13 mouse cellular contexts compared by ENCODE assay signal in genomic region chr12:53841928-53842671, GRCm38 (mm10).
DNase-seq lines count a peak whose midpoint lies in the region; ATAC-seq and TF ChIP-seq lines count a peak whose summit lies in the region.
"Had no signal": no experiment of that assay in that cellular context is flagged by ENCODE, and none has a peak within 500 bp of the region (broad histone marks: within the 10 kb centered on the region; RNA-seq: fewer than 3 reads in every experiment).

No protein-coding gene starts in this region.

- no peaks in the 10 kb centered on the region for H3K79me2 ChIP-seq in MEL (ENCODE audit: control insufficient read depth, insufficient read depth, low read length, poor library complexity)

- no peak for TF ChIP-seq EP300 in MEL (IDR thresholded peaks at IDR 0.05; ENCODE audit: low read depth in 1 of 2, low read length in 2 of 2)

- peak overlapping the region; percentile 58 for H3K4me2 ChIP-seq in heart, embryonic 13.5 days
- H3K4me2 ChIP-seq: embryonic facial prominence, embryonic 15.5 days; hindbrain, embryonic 15.5 days; neural tube, embryonic 13.5 days had no signal

- TF ChIP-seq CTCF in MEL (IDR thresholded peaks at IDR 0.05 in 2 of 3, conservative IDR thresholded peaks at IDR 0.05 in 1 of 3; ENCODE audit: control insufficient read depth in 1 of 3, insufficient read depth in 1 of 3, low read depth in 2 of 3, low read length in 3 of 3, poor library complexity in 1 of 3, severe bottlenecking in 1 of 3), result no peak

- H3K27ac ChIP-seq in heart, embryonic 13.5 days (replicated peaks), result peak overlapping the region; percentile 48
- H3K27ac ChIP-seq in MEL (ENCODE audit: control insufficient read depth, low read depth, low read length), result no peak overlapping the region
- H3K27ac ChIP-seq: embryonic facial prominence, embryonic 15.5 days; hindbrain, embryonic 15.5 days; neural tube, embryonic 13.5 days had no signal

- peak overlapping the region; percentile 3; the same call in 1 of the 2 replicates for H3K4me3 ChIP-seq in heart, embryonic 13.5 days
- H3K4me3 ChIP-seq in MEL (ENCODE audit: control insufficient read depth in 1 of 2, insufficient read depth in 1 of 2, low read depth in 2 of 2, low read length in 2 of 2), result no peak overlapping the region
- H3K4me3 ChIP-seq: embryonic facial prominence, embryonic 15.5 days; hindbrain, embryonic 15.5 days; neural tube, embryonic 13.5 days had no signal

- 38% methylated on average over 16 of the region's 16 CpGs for WGBS in heart, embryonic 13.5 days

- no peak for TF ChIP-seq POLR2A in MEL (IDR thresholded peaks at IDR 0.05; ENCODE audit: control insufficient read depth in 1 of 2, insufficient read depth in 1 of 2, low read depth in 1 of 2, low read length in 2 of 2, poor library complexity in 1 of 2)

- H3K4me1 ChIP-seq in heart, embryonic 13.5 days, result peaks cover 30% of the 10 kb centered on the region
- H3K4me1 ChIP-seq in MEL (ENCODE audit: control insufficient read depth in 1 of 2, insufficient read depth in 2 of 2, low read length in 2 of 2), result no peaks in the 10 kb centered on the region

- no peaks in the 10 kb centered on the region for H3K36me3 ChIP-seq in heart, embryonic 13.5 days
- H3K36me3 ChIP-seq in MEL (ENCODE audit: control insufficient read depth in 1 of 2, insufficient read depth in 2 of 2, low read length in 2 of 2), result no peaks in the 10 kb centered on the region
- H3K36me3 ChIP-seq: embryonic facial prominence, embryonic 15.5 days; hindbrain, embryonic 15.5 days; neural tube, embryonic 13.5 days had no signal

- peak overlapping the region; percentile 52; the same call in 1 of the 2 replicates for H3K9ac ChIP-seq in heart, embryonic 13.5 days
- no peak overlapping the region for H3K9ac ChIP-seq in MEL (ENCODE audit: control insufficient read depth, low read depth, low read length, poor library complexity, severe bottlenecking)
- H3K9ac ChIP-seq: embryonic facial prominence, embryonic 15.5 days; hindbrain, embryonic 15.5 days; neural tube, embryonic 13.5 days had no signal

- H3K27me3 ChIP-seq in heart, embryonic 13.5 days (replicated peaks), result no peaks in the 10 kb centered on the region
- peaks cover 0 to 2% of the 10 kb centered on the region in 2 experiments; a peak in 2 of 4 replicates for H3K27me3 ChIP-seq in MEL (ENCODE audit: control insufficient read depth in 1 of 2, insufficient read depth in 2 of 2, low read length in 2 of 2)
- H3K27me3 ChIP-seq: CH12.LX; hindbrain, embryonic 15.5 days; neural tube, embryonic 13.5 days had no signal

- TF ChIP-seq RAD21 in MEL (IDR thresholded peaks at IDR 0.05; ENCODE audit: low read depth, low read length), result no peak

- no peak for DNase-seq in heart, adult 9 months (ENCODE audit: low spot score in 2 of 2)
- DNase-seq in MEL (ENCODE audit: low read depth, low spot score), result peak; percentile 35
- DNase-seq in c-Kit-positive CD71-negative TER-119-negative erythroid progenitor cells, embryonic 14.5 days (ENCODE audit: low read depth), result peak; percentile 9
- DNase-seq in left cerebral cortex, adult 8-10 months (ENCODE audit: low spot score in 2 of 2), result peak; percentile 21 to 72
- DNase-seq in spleen, postnatal 36 days (ENCODE audit: low spot score in 2 of 2), result no peak
- DNase-seq in spleen, postnatal 10 days (ENCODE audit: low spot score in 2 of 2), result no peak
- DNase-seq in thymus, postnatal 0 days (ENCODE audit: low spot score), result no peak
- DNase-seq: lung, adult 18-20 months had no signal

- H3K9me3 ChIP-seq in heart, embryonic 13.5 days, result no peaks in the 10 kb centered on the region
- no peaks in the 10 kb centered on the region for H3K9me3 ChIP-seq in MEL (replicated peaks; ENCODE audit: insufficient read depth, low read length)
- H3K9me3 ChIP-seq: embryonic facial prominence, embryonic 15.5 days; hindbrain, embryonic 15.5 days; neural tube, embryonic 13.5 days had no signal

- ATAC-seq in heart, embryonic 13.5 days (ENCODE audit: extremely low read depth, insufficient number of reproducible peaks, low FRiP score, low TSS enrichment), result no peak

TF ChIP-seq in MEL, 35 proteins besides CTCF, POLR2A, EP300 and RAD21:
- TF ChIP-seq E2F4 (IDR thresholded peaks at IDR 0.05; ENCODE audit: borderline replicate concordance, low read depth, low read length), result no peak
- TF ChIP-seq TAL1 (IDR thresholded peaks at IDR 0.05; ENCODE audit: low read length), result no peak

Comparison
In these comparisons a context has a peak if more than half of its experiments do, and no peak if none do; other contexts are left out.
1. DNase-seq: peak in MEL (single experiment), c-Kit-positive CD71-negative TER-119-negative erythroid progenitor cells, embryonic 14.5 days (single experiment) and left cerebral cortex, adult 8-10 months (2 of 2); none in heart, adult 9 months (0 of 2), spleen, postnatal 36 days (0 of 2), spleen, postnatal 10 days (0 of 2) and thymus, postnatal 0 days (single experiment).